Mouse (Mus musculus) heart, adult 18-20 months (tissue): ENCODE data around the gene Lrrc25. TPM values are rescaled to one million over a fixed set of nuclear protein-coding genes. Genes with fewer than 3 reads are reported as not detected.
"Not testable (repeated sequence)": the region's sequence is repeated elsewhere in the genome, so short reads cannot be mapped to it uniquely, and the experiment has no call there.

Source experiments
- DNase-seq, 2 experiments: peaks; one replicate each; pipeline ENCODE4 v3.0.0; 2021 to 2022; ENCODE audit warnings: mixed read lengths in 1 of 2
- long read RNA-seq, 2 experiments: library from polyadenylated mRNA; stranded (forward); transcript quantifications; one replicate each; pipeline ENCODE4 v2.0.0; 2021
- total RNA-seq, 2 experiments: library from RNA; stranded (reverse); gene quantifications; 2 replicates each; pipeline ENCODE4 v1.2.3; 2021

Lrrc25 gene
- 1 to 10 TPM; 1.6 to 2.5 TPM for total RNA-seq
- long read RNA-seq, experiment 1, partial matches to known transcripts = 0 of 1 reads
- long read RNA-seq, experiment 1, other reads (novel, unspliced or antisense) = 0 of 1 reads
- long read RNA-seq, experiment 2, partial matches to known transcripts = 0 of 2 reads
- long read RNA-seq, experiment 2, other reads (novel, unspliced or antisense) = 0 of 2 reads

GRCm38 (mm10) chr8:70615894-70616293 lies at the start of gene Lrrc25:
Gene Lrrc25, plus strand, starts transcription at chr8:70616155.
- DNase-seq = peak; percentile 23 to 63

GRCm38 (mm10) chr8:70570360-70570759 lies 45.6 kb upstream of the Lrrc25 start:
- no peak for DNase-seq

- peak; percentile 68 to 86 for DNase-seq
These were observed 45.0 kb upstream of the Lrrc25 start for GRCm38 (mm10) chr8:70570990-70571389.

- no peak for DNase-seq
These were observed 41.7 kb upstream of the Lrrc25 start for GRCm38 (mm10) chr8:70574302-70574701.

- DNase-seq = peak; percentile 80 to 86
These were observed 41.0 kb upstream of the Lrrc25 start for GRCm38 (mm10) chr8:70574915-70575314.

- no peak for DNase-seq
These were observed 38.7 kb upstream of the Lrrc25 start for GRCm38 (mm10) chr8:70577207-70577606.

GRCm38 (mm10) chr8:70583476-70584387 lies 32.2 kb upstream of the Lrrc25 start:
- peak; percentile 81 to 82 for DNase-seq

- DNase-seq = no peak
These were observed 31.2 kb upstream of the Lrrc25 start for GRCm38 (mm10) chr8:70584606-70585257.

GRCm38 (mm10) chr8:70585258-70585652 lies 30.7 kb upstream of the Lrrc25 start:
- peak; percentile 75 for DNase-seq

GRCm38 (mm10) chr8:70587955-70588354 lies 28.0 kb upstream of the Lrrc25 start:
- not testable (repeated sequence) for DNase-seq

GRCm38 (mm10) chr8:70591569-70591968 lies 24.4 kb upstream of the Lrrc25 start:
- DNase-seq = no peak

- peak; percentile 41 to 54 for DNase-seq
These were observed 22.8 kb upstream of the Lrrc25 start for GRCm38 (mm10) chr8:70593173-70593572.

GRCm38 (mm10) chr8:70593961-70594609 lies 21.9 kb upstream of the Lrrc25 start, which contains the start of gene Isyna1:
Gene Isyna1, plus strand, starts transcription at chr8:70594373.
- DNase-seq = peak; percentile 89 to 90

- no peak for DNase-seq
These were observed 21.1 kb upstream of the Lrrc25 start for GRCm38 (mm10) chr8:70594621-70595564.

GRCm38 (mm10) chr8:70595811-70596210 lies 20.1 kb upstream of the Lrrc25 start:
- no peak for DNase-seq

GRCm38 (mm10) chr8:70596216-70596615 lies 19.7 kb upstream of the Lrrc25 start:
- no peak for DNase-seq

- DNase-seq = no peak
These were observed 19.1 kb upstream of the Lrrc25 start for GRCm38 (mm10) chr8:70596775-70597416.

GRCm38 (mm10) chr8:70597417-70598272 lies 18.3 kb upstream of the Lrrc25 start:
- no peak for DNase-seq

- peak; percentile 69 to 80 for DNase-seq
These were observed 17.7 kb upstream of the Lrrc25 start for GRCm38 (mm10) chr8:70598283-70598682.

GRCm38 (mm10) chr8:70598722-70599121 lies 17.2 kb upstream of the Lrrc25 start:
- peak in 1 of 2 experiments; percentile 20 for DNase-seq
